Mouse (Mus musculus): ENCODE data around the gene Celsr1. TPM values are rescaled to one million over a fixed set of nuclear protein-coding genes. Genes with fewer than 3 reads are reported as not detected.

Celsr1 gene
- polyA plus RNA-seq, 1 experiment from 2014 or later = 2.4 TPM

- 90% methylated on average over 8 of the region's 8 CpGs for WGBS
- Histone ChIP-seq H3K27ac (ENCODE audit: low read depth, low read length) (0 out of 2 replicates have a peak overlapping the region, but pooled peaks have one; percentile 44), H3K4me3 (ENCODE audit: low read depth, low read length) (no peak overlapping the region), H3K27me3 (ENCODE audit: control insufficient read depth, insufficient read depth, low read length) (no peaks in the 10 kb centered on the region), H3K9ac (replicated peaks; ENCODE audit: low read depth, low read length) (no peak overlapping the region), H3K4me2 (ENCODE audit: low read depth, low read length) (no peak overlapping the region), H3K4me1 (ENCODE audit: control insufficient read depth, insufficient read depth, low read length) (peaks cover 5% of the 10 kb centered on the region; the same call in 1 of the 2 replicates), H3K36me3 (ENCODE audit: control insufficient read depth, insufficient read depth, low read length) (no peaks in the 10 kb centered on the region), H3K9me3 (ENCODE audit: control insufficient read depth, low read length) (no peaks in the 10 kb centered on the region)
- no peak for ATAC-seq (ENCODE audit: low read depth)
These were observed 42.8 kb upstream of the Celsr1 start for GRCm38 (mm10) chr15:86076378-86076777.

- Histone ChIP-seq H3K4me1 (ENCODE audit: control insufficient read depth, insufficient read depth, low read length) (0 out of 2 replicates have a peak, but pooled peaks cover 7% of the 10 kb centered on the region), H3K4me3 (ENCODE audit: low read depth, low read length) (no peak overlapping the region), H3K27me3 (ENCODE audit: control insufficient read depth, insufficient read depth, low read length) (no peaks in the 10 kb centered on the region), H3K27ac (ENCODE audit: low read depth, low read length) (no peak overlapping the region), H3K9me3 (ENCODE audit: control insufficient read depth, low read length) (no peaks in the 10 kb centered on the region), H3K4me2 (ENCODE audit: low read depth, low read length) (no peak overlapping the region), H3K9ac (replicated peaks; ENCODE audit: low read depth, low read length) (no peak overlapping the region), H3K36me3 (ENCODE audit: control insufficient read depth, insufficient read depth, low read length) (no peaks in the 10 kb centered on the region)
- 95% methylated on average over 2 of the region's 2 CpGs for WGBS
- ATAC-seq (ENCODE audit: low read depth) = no peak
These were observed 42.4 kb upstream of the Celsr1 start for GRCm38 (mm10) chr15:86076048-86076315.

GRCm38 (mm10) chr15:86075305-86076047 lies 41.9 kb upstream of the Celsr1 start:
- H3K9ac ChIP-seq (replicated peaks; ENCODE audit: low read depth, low read length) = no peak overlapping the region
- H3K27me3 ChIP-seq (ENCODE audit: control insufficient read depth, insufficient read depth, low read length) = no peaks in the 10 kb centered on the region
- no peak overlapping the region for H3K4me2 ChIP-seq (ENCODE audit: low read depth, low read length)
- 87% methylated on average over 20 of the region's 20 CpGs for WGBS
- no peak for ATAC-seq (ENCODE audit: low read depth)
- no peak overlapping the region for H3K4me3 ChIP-seq (ENCODE audit: low read depth, low read length)
- no peak overlapping the region for H3K27ac ChIP-seq (ENCODE audit: low read depth, low read length)
- no peaks in the 10 kb centered on the region for H3K36me3 ChIP-seq (ENCODE audit: control insufficient read depth, insufficient read depth, low read length)
- no peaks in the 10 kb centered on the region for H3K9me3 ChIP-seq (ENCODE audit: control insufficient read depth, low read length)
- 0 out of 2 replicates have a peak, but pooled peaks cover 5% of the 10 kb centered on the region for H3K4me1 ChIP-seq (ENCODE audit: control insufficient read depth, insufficient read depth, low read length)

GRCm38 (mm10) chr15:86074171-86074937 lies 40.8 kb upstream of the Celsr1 start:
- Histone ChIP-seq H3K4me1 (ENCODE audit: control insufficient read depth, insufficient read depth, low read length) (peaks cover 11% of the 10 kb centered on the region; the same call in 1 of the 2 replicates), H3K27ac (ENCODE audit: low read depth, low read length) (no peak overlapping the region), H3K9ac (replicated peaks; ENCODE audit: low read depth, low read length) (no peak overlapping the region), H3K27me3 (ENCODE audit: control insufficient read depth, insufficient read depth, low read length) (no peaks in the 10 kb centered on the region), H3K4me3 (ENCODE audit: low read depth, low read length) (no peak overlapping the region), H3K36me3 (ENCODE audit: control insufficient read depth, insufficient read depth, low read length) (no peaks in the 10 kb centered on the region), H3K4me2 (ENCODE audit: low read depth, low read length) (no peak overlapping the region), H3K9me3 (ENCODE audit: control insufficient read depth, low read length) (no peaks in the 10 kb centered on the region)
- WGBS = 90% methylated on average over 16 of the region's 16 CpGs
- no peak for ATAC-seq (ENCODE audit: low read depth)

GRCm38 (mm10) chr15:86071166-86071565 lies 37.6 kb upstream of the Celsr1 start:
- H3K9me3 ChIP-seq (ENCODE audit: control insufficient read depth, low read length) = no peaks in the 10 kb centered on the region
- WGBS = 85% methylated on average over 1 of the region's 1 CpGs
- no peak overlapping the region for H3K4me3 ChIP-seq (ENCODE audit: low read depth, low read length)
- no peaks in the 10 kb centered on the region for H3K27me3 ChIP-seq (ENCODE audit: control insufficient read depth, insufficient read depth, low read length)
- H3K4me1 ChIP-seq (ENCODE audit: control insufficient read depth, insufficient read depth, low read length) = peaks cover 29% of the 10 kb centered on the region
- H3K4me2 ChIP-seq (ENCODE audit: low read depth, low read length) = no peak overlapping the region
- H3K9ac ChIP-seq (replicated peaks; ENCODE audit: low read depth, low read length) = no peak overlapping the region
- no peak overlapping the region for H3K27ac ChIP-seq (ENCODE audit: low read depth, low read length)
- H3K36me3 ChIP-seq (ENCODE audit: control insufficient read depth, insufficient read depth, low read length) = no peaks in the 10 kb centered on the region
- no peak for ATAC-seq (ENCODE audit: low read depth)

GRCm38 (mm10) chr15:86070368-86070767 lies 36.8 kb upstream of the Celsr1 start:
- Histone ChIP-seq H3K9ac (replicated peaks; ENCODE audit: low read depth, low read length) (no peak overlapping the region), H3K27me3 (ENCODE audit: control insufficient read depth, insufficient read depth, low read length) (no peaks in the 10 kb centered on the region), H3K9me3 (ENCODE audit: control insufficient read depth, low read length) (no peaks in the 10 kb centered on the region), H3K4me2 (ENCODE audit: low read depth, low read length) (no peak overlapping the region), H3K4me3 (ENCODE audit: low read depth, low read length) (no peak overlapping the region), H3K27ac (ENCODE audit: low read depth, low read length) (no peak overlapping the region), H3K4me1 (ENCODE audit: control insufficient read depth, insufficient read depth, low read length) (peaks cover 29% of the 10 kb centered on the region), H3K36me3 (ENCODE audit: control insufficient read depth, insufficient read depth, low read length) (no peaks in the 10 kb centered on the region)
- 54% methylated on average over 11 of the region's 11 CpGs for WGBS
- no peak for ATAC-seq (ENCODE audit: low read depth)

GRCm38 (mm10) chr15:86069011-86069791 lies 35.6 kb upstream of the Celsr1 start:
- no peak overlapping the region for H3K27ac ChIP-seq (ENCODE audit: low read depth, low read length)
- H3K4me3 ChIP-seq (ENCODE audit: low read depth, low read length) = no peak overlapping the region
- no peaks in the 10 kb centered on the region for H3K9me3 ChIP-seq (ENCODE audit: control insufficient read depth, low read length)
- WGBS = 79% methylated on average over 10 of the region's 10 CpGs
- no peaks in the 10 kb centered on the region for H3K36me3 ChIP-seq (ENCODE audit: control insufficient read depth, insufficient read depth, low read length)
- no peak for ATAC-seq (ENCODE audit: low read depth)
- peaks cover 29% of the 10 kb centered on the region for H3K4me1 ChIP-seq (ENCODE audit: control insufficient read depth, insufficient read depth, low read length)
- no peak overlapping the region for H3K4me2 ChIP-seq (ENCODE audit: low read depth, low read length)
- H3K9ac ChIP-seq (replicated peaks; ENCODE audit: low read depth, low read length) = no peak overlapping the region
- H3K27me3 ChIP-seq (ENCODE audit: control insufficient read depth, insufficient read depth, low read length) = no peaks in the 10 kb centered on the region

GRCm38 (mm10) chr15:86067941-86068495 lies 34.4 kb upstream of the Celsr1 start:
- H3K9ac ChIP-seq (replicated peaks; ENCODE audit: low read depth, low read length) = no peak overlapping the region
- ATAC-seq (ENCODE audit: low read depth) = no peak
- WGBS = 80% methylated on average over 4 of the region's 4 CpGs

More at GRCm38 (mm10) chr15:86067941-86068495, 34.4 kb upstream of the Celsr1 start:
- H3K36me3 ChIP-seq (ENCODE audit: control insufficient read depth, insufficient read depth, low read length) = no peaks in the 10 kb centered on the region
- H3K4me1 ChIP-seq (ENCODE audit: control insufficient read depth, insufficient read depth, low read length) = peaks cover 29% of the 10 kb centered on the region
- no peaks in the 10 kb centered on the region for H3K27me3 ChIP-seq (ENCODE audit: control insufficient read depth, insufficient read depth, low read length)
- H3K4me2 ChIP-seq (ENCODE audit: low read depth, low read length) = no peak overlapping the region
- H3K27ac ChIP-seq (ENCODE audit: low read depth, low read length) = no peak overlapping the region
- no peak overlapping the region for H3K4me3 ChIP-seq (ENCODE audit: low read depth, low read length)
- no peaks in the 10 kb centered on the region for H3K9me3 ChIP-seq (ENCODE audit: control insufficient read depth, low read length)

Measured in neural tube, embryonic 14.5 days (tissue).